Mouse (Mus musculus) left cerebral cortex, postnatal 14 days (tissue): ENCODE results near the gene Lin7b. TPM values are rescaled to one million over a fixed set of nuclear protein-coding genes. Genes with fewer than 3 reads are reported as not detected.
"Not testable (repeated sequence)": the region's sequence is repeated elsewhere in the genome, so short reads cannot be mapped to it uniquely, and the experiment has no call there.

Experiments
- DNase-seq, 2 experiments: peaks; one replicate each; pipeline ENCODE4 v3.0.0; 2021 to 2022; ENCODE audit warnings: low spot score in 2 of 2, mixed read lengths in 1 of 2
- intact Hi-C: fragments of 180-260 bp; cut with DNase I; formaldehyde crosslinking; loops from one replicate; pipeline ENCODE4 v1.15.1; 2025
- total RNA-seq, 2 experiments: library from RNA; stranded (reverse); gene quantifications; 2 replicates each; pipeline ENCODE4 v1.2.3; 2021

Lin7b gene
- total RNA-seq, 2 experiments from 2014 or later, result 198 to 216 TPM

GRCm38 (mm10) chr7:45360404-45361125 is 9.8 kb downstream of the Lin7b start:
- intact Hi-C loops, result no loop called here
- DNase-seq, result no peak

- DNase-seq, intact Hi-C loops: not testable (repeated sequence)
These were observed 11.3 kb downstream of the Lin7b start for GRCm38 (mm10) chr7:45359081-45359480.

GRCm38 (mm10) chr7:45356087-45356486 is 14.3 kb downstream of the Lin7b start:
- intact Hi-C loops, result no loop called here
- DNase-seq, result no peak

GRCm38 (mm10) chr7:45355318-45356020 is 14.9 kb downstream of the Lin7b start:
- DNase-seq, result no peak
- intact Hi-C loops, result no loop called here

- DNase-seq, result no peak
- intact Hi-C loops, result no loop called here
These were observed 17.3 kb downstream of the Lin7b start for GRCm38 (mm10) chr7:45353041-45353440.

- intact Hi-C loops, result no loop called here
- DNase-seq, result no peak
These were observed 23.5 kb downstream of the Lin7b start for GRCm38 (mm10) chr7:45346905-45347304.

GRCm38 (mm10) chr7:45343543-45343942 is 26.8 kb downstream of the Lin7b start:
- DNase-seq, result no peak
- intact Hi-C loops, result loop anchor here (5.0 kb wide), 1 partner anchor 36 kb away; no protein-coding TSS in a partner anchor

GRCm38 (mm10) chr7:45342081-45342480 is 28.3 kb downstream of the Lin7b start:
- intact Hi-C loops, result loop anchor here (5.0 kb wide), 1 partner anchor 35 kb away; no protein-coding TSS in a partner anchor
- DNase-seq, result no peak

GRCm38 (mm10) chr7:45341303-45341702 is 29.1 kb downstream of the Lin7b start:
- intact Hi-C loops, result loop anchor here (5.0 kb wide), 1 partner anchor 34 kb away; no protein-coding TSS in a partner anchor
- peak; percentile 83 to 96 for DNase-seq

- no peak for DNase-seq
- intact Hi-C loops, result loop anchor here (5.0 kb wide), 1 partner anchor 33 kb away; no protein-coding TSS in a partner anchor
These were observed 29.7 kb downstream of the Lin7b start for GRCm38 (mm10) chr7:45340669-45341068.

- intact Hi-C loops, result loop anchor here (5.0 kb wide), 1 partner anchor 33 kb away; no protein-coding TSS in a partner anchor
- DNase-seq, result no peak
These were observed 30.3 kb downstream of the Lin7b start for GRCm38 (mm10) chr7:45340066-45340442.

GRCm38 (mm10) chr7:45339410-45340065 is 30.8 kb downstream of the Lin7b start:
- intact Hi-C loops, result loop anchor here (5.0 kb wide), 1 partner anchor 32 kb away; no protein-coding TSS in a partner anchor
- no peak for DNase-seq

- no peak for DNase-seq
These were observed 32.0 kb downstream of the Lin7b start for GRCm38 (mm10) chr7:45338161-45338911.

GRCm38 (mm10) chr7:45337469-45337868 is 32.9 kb downstream of the Lin7b start:
- intact Hi-C loops, result no loop called here
- DNase-seq, result no peak

More at GRCm38 (mm10) chr7:45338161-45338911, 32.0 kb downstream of the Lin7b start:
- intact Hi-C loops, result no loop called here

- intact Hi-C loops, result no loop called here
- no peak for DNase-seq
These were observed 34.1 kb downstream of the Lin7b start for GRCm38 (mm10) chr7:45336319-45336718.

- DNase-seq, result no peak
- intact Hi-C loops, result no loop called here
These were observed 35.3 kb downstream of the Lin7b start, which contains the start of gene Hrc for GRCm38 (mm10) chr7:45335056-45335455. TSS of gene Hrc (plus strand) at chr7:45335290.

- no peak for DNase-seq
- intact Hi-C loops, result no loop called here
These were observed 35.8 kb downstream of the Lin7b start for GRCm38 (mm10) chr7:45334605-45335004.

- intact Hi-C loops, result no loop called here
- DNase-seq, result peak; percentile 66 to 75
These were observed 36.9 kb downstream of the Lin7b start, which contains the start of gene Trpm4 for GRCm38 (mm10) chr7:45333431-45333982. TSS of gene Trpm4 (minus strand) at chr7:45333780.
